Mouse (Mus musculus): ENCODE data around the gene Mylk4.

Mylk4 gene

DNA sequence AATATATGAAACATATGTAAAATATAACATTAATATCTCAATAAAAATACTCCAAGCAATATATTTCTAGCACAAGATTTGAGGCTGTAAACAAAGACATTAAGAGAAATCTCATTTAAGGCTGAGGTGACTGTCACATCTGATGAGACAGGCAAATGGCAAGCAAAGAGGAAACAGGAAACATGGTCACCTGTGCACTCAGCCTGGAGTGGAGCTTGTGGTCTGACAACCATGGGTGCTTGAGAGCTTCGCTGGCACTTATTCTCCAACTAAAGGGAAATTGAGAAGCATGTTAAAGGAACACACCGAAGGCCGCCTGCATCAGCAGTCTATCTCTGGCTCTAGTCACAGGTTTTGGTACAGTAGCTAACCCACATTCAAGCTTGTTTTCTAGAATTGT, 71.2 kb downstream of the Mylk4 start:
- DNase-seq (ENCODE audit: extremely low spot score, low read depth, low spot score): no peak

DNA sequence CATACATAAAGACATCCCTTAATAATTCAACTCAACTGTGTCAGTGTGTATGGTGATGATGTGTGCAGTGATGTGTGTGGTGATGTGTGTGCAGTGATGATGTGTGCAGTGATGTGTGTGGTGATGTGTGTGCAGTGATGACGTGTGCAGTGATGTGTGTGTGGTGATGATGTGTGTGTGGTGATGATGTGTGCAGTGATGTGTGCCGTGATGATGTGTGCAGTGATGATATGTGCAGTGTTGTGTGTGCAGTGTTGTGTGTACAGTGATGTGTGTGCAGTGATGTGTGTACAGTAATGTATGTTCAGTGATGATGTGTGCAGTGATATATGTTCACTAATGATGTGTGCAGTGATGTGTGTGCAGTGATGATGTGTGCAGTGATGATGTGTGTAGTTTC, 75.9 kb downstream of the Mylk4 start:
- no peak for DNase-seq (ENCODE audit: extremely low spot score, low read depth, low spot score)

DNA sequence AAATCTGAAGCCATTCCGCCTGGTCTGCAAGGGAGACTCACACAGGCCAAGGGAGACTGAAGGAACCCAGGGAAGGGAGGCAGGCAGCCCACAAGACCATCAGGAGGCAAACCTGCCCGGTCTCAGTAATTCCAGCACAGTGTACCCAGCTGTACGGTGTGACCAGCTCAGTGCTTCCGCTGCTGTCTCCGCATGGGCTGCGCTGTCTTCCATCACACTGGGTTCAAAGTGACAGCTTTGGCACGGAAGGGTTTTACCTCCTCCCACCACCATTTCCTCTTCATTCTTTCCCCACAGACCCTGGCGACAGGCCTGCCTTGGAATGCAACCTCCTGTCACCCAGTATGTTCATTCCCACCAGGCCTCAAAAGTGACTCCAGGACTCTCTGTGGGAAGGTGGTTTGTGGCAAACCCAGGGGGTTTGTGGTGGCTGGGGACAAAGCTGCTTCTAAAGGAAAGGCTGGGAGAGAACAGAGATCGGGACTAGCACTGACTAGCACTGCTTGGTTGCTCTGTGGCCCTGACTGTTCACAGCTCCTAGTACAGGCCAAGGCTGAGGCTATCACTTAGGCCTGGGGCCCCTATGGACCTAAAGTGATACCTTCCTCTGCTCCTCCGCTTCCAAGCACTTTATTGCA, 77.0 kb downstream of the Mylk4 start:
- no peak for DNase-seq (ENCODE audit: extremely low spot score, low read depth, low spot score)

DNA sequence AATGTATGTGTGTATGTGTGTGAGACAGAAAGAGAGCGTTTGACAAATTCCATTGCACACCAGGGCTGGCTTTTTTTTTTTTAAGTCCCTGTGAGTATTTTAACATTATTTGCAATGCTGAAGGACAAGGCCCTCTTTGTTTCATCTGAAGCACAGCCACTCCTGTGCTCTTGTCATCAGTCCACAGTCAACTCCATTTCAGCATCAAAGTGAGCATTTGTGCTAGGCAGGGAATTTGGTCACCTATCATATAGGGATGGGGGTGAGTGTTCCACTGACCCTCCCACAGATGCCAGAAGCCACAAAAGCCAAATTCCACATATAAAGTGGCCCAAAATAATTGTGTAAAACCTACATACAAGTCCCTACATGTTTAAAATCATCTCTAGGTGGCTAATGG, 78.4 kb downstream of the Mylk4 start:
- no peak for DNase-seq (ENCODE audit: extremely low spot score, low read depth, low spot score)

DNA sequence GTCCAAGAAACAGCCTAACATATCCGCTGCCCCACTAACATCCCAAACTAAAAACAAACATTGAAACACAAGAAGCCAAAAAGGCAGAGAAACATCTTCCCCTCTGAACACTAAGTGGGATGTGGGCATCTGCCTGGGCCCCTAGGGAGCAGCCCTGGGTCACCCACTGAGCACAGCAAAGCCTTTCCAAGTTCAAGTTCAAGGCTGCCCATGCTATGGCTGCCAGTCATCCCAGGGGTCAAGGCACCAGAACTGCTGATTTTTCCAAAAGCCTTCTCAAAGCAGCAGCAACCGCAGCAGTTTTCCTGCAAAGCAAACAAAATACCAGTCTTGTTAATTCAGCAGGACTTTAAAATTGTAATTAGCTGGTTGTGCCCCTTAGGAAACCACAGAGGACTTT, 78.8 kb downstream of the Mylk4 start:
- DNase-seq (ENCODE audit: extremely low spot score, low read depth, low spot score): no peak

DNA sequence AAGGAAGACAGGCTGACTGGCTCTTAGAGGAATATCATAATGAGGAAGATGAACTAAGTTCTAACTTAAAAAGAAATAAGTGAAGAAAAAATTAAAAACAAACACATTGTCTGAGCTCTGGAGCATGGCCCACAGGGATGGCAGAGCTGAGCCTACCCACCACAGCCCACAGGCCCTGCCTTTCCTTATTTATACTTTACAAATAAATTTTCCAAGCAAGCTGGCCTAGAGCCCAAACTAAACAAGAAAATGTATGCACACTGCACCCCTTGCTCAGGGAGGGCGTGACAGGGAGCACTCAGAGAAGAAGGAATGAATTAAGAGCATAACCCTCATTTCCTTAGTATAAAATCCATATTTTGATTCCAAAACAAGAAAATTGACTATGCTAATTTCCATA, 82.2 kb downstream of the Mylk4 start:
- DNase-seq (ENCODE audit: extremely low spot score, low read depth, low spot score): no peak

DNA sequence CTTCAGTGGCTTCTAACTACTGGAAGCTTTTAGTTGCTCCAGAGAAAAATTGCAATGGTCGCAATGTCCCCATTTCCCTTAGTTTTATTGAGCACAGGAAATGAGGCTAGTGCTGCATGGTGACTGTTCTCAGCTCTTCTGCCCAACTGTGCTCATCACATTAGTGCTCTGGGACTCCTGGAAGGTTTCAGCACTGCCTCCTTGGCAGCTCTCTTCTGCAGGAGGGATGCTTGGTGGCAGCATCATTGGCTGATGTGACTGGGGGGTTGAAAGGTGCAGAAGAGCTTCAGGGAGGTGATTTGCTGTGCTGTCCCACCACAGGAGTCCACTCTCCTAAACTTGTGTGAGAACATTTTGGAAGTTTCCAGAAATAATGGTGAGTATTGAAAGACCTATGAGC, 84.4 kb downstream of the Mylk4 start:
- DNase-seq (ENCODE audit: extremely low spot score, low read depth, low spot score): no peak

DNA sequence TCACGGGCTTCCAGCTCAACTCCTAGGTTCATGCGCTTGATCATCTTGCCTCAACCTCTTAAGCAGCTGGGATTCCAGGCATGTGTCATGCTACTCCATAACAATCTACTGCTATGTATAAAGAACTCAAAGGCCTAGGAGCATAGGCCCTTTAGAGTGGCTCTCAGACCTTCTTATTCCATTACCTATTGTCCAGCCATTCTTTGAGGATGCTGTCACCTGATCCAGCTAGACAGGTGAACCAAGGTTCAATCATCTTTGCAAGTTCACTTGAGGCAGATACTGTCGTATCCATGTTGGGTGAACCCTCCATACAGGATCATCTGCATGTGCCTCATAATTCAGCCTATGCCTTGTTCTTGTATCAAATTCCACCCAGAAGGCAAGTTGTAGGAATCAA, 84.8 kb downstream of the Mylk4 start:
- no peak for DNase-seq (ENCODE audit: extremely low spot score, low read depth, low spot score)

DNA sequence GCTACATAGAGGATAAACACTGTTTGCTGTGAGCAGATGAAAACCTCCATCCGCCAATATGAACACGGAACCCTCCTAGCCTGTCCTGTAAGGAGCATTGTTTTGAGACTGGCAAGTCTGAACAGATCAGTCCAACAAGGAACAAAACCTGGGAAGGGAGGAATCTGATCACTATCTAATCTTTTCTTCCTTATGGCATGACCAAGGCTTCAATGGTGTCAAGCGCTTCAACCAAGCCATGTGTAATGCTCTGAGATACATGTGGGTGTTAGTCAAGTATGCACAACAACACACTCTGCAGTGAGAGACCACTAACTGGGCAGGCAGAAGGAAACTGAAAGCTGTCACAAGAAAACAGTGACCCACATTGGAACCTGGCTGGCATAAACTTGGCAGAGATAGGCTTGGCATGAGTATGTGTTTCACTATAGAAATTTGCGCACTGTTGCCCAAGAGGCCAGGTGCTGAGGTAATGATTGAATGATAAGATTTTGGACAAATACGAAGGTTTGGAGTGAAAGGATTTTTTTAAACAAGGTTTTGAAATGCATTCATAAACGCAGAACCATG, 89.8 kb downstream of the Mylk4 start:
- DNase-seq (ENCODE audit: extremely low spot score, low read depth, low spot score): no peak

DNA sequence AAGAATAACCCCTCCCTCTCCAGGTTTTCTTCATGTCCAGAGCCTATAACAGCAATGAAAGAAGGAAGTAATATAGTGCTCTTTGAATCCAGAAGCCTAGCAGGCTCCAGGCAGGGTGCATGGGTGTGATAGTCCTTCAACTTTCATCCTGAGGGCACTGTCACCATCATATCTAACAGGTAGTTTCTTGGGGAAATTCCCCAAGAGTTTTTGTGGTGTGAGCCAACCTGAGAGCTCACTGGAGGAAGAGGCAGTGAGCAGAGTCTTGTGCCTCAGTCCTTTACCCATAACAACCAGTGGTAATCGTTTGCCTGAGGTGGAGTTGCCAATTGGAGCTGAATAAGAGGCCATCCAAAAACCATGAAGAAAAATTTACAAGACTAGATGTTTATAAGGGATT, 91.2 kb downstream of the Mylk4 start:
- no peak for DNase-seq (ENCODE audit: extremely low spot score, low read depth, low spot score)

DNA sequence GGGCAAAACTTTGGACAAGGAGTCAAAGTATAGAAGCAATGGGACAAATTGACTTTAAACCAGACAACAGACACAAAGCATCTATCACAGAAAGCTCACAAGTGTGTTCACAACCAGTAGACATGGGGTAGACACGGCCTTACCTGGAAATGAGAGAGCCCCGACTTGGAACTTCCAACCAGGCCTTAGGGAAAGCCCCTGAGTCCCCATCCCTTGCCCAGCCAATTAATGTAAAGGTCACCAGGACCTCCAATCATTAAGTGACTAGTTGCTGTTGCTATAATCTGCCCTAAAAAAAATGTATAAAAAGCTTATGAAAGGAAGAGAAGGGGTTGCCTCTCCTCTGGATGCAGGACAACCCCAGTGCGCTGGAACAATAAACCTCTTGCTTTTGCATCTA, 93.5 kb downstream of the Mylk4 start:
- no peak for DNase-seq (ENCODE audit: extremely low spot score, low read depth, low spot score)

DNA sequence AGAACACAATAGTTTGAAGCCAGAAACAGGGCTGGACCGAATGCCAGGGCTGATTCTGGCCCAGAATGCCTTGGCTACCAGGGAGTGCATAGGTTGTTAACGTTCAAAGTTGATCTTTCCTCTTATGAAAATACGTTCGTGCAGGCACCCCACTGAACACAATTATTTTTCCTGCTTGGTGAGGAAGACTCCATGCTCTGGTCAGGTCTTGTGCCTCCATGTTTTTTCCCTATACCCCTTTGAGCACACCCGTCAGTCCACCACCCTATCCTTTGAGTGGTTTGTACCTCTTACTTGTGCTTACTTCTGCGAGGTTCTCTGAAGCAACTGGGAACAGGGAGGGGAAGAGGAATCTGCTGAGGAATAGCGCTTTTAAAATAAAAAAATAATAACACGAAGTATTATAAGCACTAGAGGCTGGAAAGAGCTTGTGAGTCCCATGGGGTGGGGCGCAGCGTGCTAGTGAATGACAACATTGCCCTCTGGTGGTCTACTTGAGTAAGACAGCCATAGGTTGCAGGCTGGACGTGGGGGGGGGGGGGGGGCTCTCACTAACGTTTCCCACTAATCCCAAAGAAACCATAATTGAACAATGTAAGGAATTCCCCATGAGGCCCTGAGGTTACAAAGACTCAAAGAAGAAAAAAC, 102.8 kb downstream of the Mylk4 start:
- no peak for DNase-seq (ENCODE audit: extremely low spot score, low read depth, low spot score)

DNA sequence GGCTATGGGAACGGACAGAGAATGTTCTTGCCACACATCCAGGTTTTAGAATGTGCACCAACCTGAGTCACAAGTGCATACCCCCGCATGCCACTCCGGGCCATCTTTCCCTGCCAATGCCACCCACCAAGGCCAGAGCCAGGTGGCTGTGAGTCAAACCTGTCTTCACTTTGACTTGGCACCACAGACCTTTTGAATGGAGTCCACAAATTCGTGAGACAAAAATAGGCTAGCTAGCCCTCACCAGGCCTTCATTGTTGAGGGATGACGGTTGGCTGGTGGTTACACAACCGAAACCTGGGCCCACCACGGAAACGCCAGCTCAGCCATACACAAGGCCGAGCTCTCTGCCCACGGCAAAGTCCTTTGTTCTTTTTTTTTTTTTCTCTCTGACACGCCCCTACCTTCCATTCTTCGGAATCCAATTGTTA, 103.6 kb downstream of the Mylk4 start:
- DNase-seq (ENCODE audit: extremely low spot score, low read depth, low spot score): no peak

DNA sequence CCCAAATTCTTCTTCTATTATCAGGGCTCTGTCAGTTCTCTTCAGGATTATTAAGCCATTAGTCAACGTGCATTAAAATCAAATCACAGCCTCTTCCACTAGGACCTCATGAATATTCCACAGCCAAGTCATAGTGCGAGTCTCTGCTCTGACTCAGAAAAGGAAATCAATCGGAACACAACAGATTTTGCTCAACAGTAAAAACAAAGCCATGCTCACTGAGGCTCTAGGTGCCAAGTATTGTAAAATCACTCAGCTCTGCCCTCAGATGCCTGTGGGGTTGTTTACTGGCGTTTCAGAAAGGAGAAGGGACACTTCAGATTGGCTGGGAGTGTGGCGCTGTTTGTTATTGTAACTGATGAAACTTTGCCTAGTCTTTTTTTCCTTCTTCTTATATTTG, 104.8 kb downstream of the Mylk4 start:
- no peak for DNase-seq (ENCODE audit: extremely low spot score, low read depth, low spot score)

DNA sequence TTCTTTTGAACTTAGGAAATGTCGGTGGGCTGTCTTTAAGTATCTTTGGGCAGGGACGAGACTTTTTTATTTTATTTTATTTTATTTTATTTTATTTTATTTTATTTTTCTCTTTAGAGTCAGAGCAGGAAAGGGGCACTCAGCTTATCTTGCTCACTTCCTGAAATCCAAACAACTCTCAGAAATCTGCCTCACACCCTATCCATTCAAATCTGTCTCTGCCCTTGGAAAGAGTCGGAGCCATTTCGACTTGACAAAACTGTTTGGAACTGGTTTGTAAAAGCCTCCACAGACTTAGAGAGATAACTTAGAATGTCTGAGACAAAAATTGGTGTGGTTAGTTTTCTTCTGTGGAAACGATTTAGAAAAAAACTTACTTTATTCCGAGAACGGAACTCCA, 113.0 kb downstream of the Mylk4 start:
- no peak for DNase-seq (ENCODE audit: extremely low spot score, low read depth, low spot score)

DNA sequence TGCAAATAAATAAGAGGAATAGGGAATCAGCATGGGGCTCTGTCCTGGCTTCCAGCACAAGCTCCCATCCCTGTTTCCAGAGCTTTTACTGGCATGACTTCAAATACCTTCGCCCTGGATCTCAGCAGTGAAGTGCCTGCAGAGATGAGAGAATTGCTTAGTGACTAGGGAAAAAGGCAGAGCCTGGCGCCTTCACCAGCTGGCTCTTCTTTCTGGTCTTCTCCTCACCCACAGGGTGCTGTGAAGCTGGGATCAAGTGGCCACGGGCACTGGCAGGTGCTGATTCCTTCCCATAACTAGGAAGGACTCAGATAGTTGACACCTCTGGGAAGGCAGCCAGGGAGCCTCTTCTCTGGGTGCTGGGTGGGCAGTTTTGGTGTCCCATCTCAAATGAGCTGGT, 115.5 kb downstream of the Mylk4 start:
- no peak for DNase-seq (ENCODE audit: extremely low spot score, low read depth, low spot score)

DNA sequence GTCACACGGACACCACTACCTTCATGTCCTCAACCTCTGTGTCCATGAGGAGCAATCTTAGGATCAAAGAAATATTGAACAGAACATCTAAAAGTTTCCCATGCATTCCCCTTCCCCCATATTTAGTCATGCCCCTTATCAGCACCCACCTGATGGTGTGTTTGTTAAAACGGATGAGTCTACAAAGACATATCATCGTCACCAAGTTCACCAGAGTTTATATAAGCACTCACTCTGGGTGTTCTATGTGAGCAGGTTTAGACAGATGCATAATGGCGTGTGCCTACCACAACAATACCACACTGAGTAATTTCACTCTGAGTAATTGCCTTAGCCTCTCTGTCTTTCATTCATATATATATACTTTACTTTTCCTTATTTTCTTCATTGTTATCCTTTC, 116.4 kb downstream of the Mylk4 start:
- DNase-seq (ENCODE audit: extremely low spot score, low read depth, low spot score): no peak

DNA sequence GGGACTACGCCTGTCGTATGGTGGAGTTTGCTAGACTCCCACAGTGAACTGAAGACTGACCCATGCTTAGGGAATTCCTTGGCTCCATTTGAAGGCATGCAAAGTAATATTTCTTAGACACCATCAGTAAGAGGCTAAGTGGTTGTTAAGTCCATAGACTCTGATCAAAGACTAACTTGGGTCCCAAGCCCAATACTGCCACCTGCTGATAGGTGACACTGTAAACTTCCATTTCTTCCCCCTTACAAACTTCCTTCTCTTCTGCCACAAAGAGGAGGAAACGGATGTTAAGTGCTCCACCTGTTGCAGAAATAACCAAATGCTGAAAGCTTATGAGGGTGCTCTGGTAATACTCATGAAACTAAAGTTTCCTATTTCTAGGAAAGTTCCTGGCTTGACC, 121.7 kb downstream of the Mylk4 start:
- no peak for DNase-seq (ENCODE audit: extremely low spot score, low read depth, low spot score)

DNA sequence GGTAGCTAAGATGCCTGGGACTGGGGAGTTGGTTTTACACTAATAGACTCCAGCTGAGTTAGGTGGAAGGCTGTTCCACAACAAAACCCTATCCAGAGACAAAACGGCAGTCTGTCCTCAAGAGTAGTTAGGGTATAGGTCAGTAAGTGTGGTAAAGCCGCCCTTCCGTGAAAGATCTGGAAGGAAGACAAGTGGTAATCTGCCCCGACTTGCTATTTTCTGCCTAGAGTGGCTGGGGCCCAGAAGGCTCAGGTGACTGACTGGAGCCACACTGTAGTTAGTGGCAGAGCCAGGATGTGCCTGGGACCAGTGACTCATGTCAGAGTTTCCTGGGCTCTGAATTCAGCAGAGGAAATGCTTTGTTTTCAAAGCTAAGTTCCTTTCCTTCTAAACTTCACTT, 123.5 kb downstream of the Mylk4 start:
- no peak for DNase-seq (ENCODE audit: extremely low spot score, low read depth, low spot score)

DNA sequence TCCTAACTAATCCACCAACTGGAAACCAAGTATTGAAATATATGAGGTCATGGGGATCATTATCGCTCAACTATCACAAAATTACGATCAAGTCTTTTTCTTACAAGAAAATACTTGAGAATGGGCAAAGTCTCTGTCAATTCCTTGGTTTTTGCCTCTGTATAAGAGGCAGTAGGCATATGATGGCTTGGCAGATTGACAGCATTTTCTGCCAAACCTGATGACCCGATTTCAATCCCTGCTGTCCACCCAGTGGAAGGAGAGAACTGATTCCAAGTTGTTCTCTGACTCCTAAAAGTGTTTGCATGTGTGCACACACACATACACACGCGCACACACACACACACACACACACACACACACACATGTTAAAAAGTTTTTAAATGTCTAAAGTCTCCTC, 124.5 kb downstream of the Mylk4 start:
- DNase-seq (ENCODE audit: extremely low spot score, low read depth, low spot score): no peak

DNA sequence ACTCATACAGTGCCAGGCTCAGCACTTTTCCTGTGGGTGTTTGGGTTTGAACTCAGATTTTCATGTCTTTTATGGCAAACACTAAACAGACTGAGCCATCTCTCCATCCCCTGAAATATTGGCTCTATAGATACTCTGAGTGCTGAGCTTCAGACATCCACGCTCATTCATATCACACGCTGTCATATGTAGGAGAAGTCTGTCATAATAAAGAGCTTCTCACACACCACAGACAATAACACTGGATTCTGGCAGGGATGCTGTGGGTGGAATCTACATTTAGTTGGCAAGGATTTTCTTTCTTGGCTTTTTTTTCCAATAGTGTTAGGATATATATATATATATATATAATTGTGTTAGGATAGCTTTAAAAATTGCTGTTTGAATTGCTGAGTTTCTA, 126.2 kb downstream of the Mylk4 start:
- DNase-seq (ENCODE audit: extremely low spot score, low read depth, low spot score): no peak
